Comparison of ENCODE assay signal across 8 mouse cellular contexts in the genomic region with DNA sequence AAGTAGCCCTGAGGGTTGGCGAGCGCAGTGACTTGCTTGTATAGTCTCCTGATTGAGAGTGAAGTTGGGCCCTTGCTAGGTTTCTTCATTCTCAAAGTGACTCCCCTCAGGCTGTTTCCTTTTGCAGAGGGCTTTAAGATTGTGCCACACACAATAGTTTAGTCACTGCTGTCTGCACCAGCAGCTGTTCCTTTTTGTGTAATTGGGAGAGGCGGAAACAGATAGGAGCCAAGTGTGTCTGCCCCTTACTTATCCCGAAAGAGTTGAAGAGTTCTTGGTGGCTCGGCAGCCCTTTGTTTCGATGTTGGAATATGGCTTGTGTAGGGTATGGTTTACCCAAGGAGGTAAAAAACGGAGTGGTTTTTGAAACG. TPM values are rescaled to one million over a fixed set of nuclear protein-coding genes. Genes with fewer than 3 reads are reported as not detected.
A peak's percentile ranks its signal among the peaks of the same experiment; 100 is the strongest.
DNase-seq lines count a peak whose midpoint lies in the region; ATAC-seq lines count a peak whose summit lies in the region.

No protein-coding gene starts in this region.

- DNase-seq in neural tube, embryonic 11.5 days (ENCODE audit: low spot score): no peak
- no peak for DNase-seq in neural tube, embryonic 10.5 days (ENCODE audit: extremely low spot score, low spot score)
- peak; percentile 42 for DNase-seq in embryo, embryonic 11 days
- no peak for DNase-seq in limb, embryonic 11.5 days (ENCODE audit: low spot score)
- no peak for DNase-seq in cerebellum, postnatal 10 days
- DNase-seq in cerebellum, adult 18-20 months: no peak

- H3K36me3 ChIP-seq in neural tube, embryonic 11.5 days (ENCODE audit: control insufficient read depth, insufficient read depth, low read length): no peaks in the 10 kb centered on the region
- no peaks in the 10 kb centered on the region for H3K36me3 ChIP-seq in heart, embryonic 12.5 days
- no peaks in the 10 kb centered on the region for H3K36me3 ChIP-seq in limb, embryonic 11.5 days (ENCODE audit: control insufficient read depth, insufficient read depth, low read length)
- H3K36me3 ChIP-seq in midbrain, embryonic 13.5 days: no peaks in the 10 kb centered on the region

- H3K4me2 ChIP-seq in neural tube, embryonic 11.5 days (ENCODE audit: low read depth): peak overlapping the region; percentile 84
- H3K4me2 ChIP-seq in heart, embryonic 12.5 days: peak overlapping the region; percentile 91
- peak overlapping the region; percentile 83 for H3K4me2 ChIP-seq in limb, embryonic 11.5 days (ENCODE audit: low read depth, severe bottlenecking)
- H3K4me2 ChIP-seq in midbrain, embryonic 13.5 days (replicated peaks): peak overlapping the region; percentile 96

- peak overlapping the region; percentile 98 for H3K4me3 ChIP-seq in neural tube, embryonic 11.5 days (ENCODE audit: low read depth, low read length)
- H3K4me3 ChIP-seq in heart, embryonic 12.5 days: peak overlapping the region; percentile 84
- H3K4me3 ChIP-seq in limb, embryonic 11.5 days (ENCODE audit: low read depth, low read length): peak overlapping the region; percentile 85
- peak overlapping the region; percentile 99 for H3K4me3 ChIP-seq in midbrain, embryonic 13.5 days (replicated peaks)

- H3K27me3 ChIP-seq in neural tube, embryonic 11.5 days (ENCODE audit: control insufficient read depth, insufficient read depth, low read length): no peaks in the 10 kb centered on the region
- H3K27me3 ChIP-seq in heart, embryonic 12.5 days (replicated peaks): no peaks in the 10 kb centered on the region
- no peaks in the 10 kb centered on the region for H3K27me3 ChIP-seq in limb, embryonic 11.5 days (ENCODE audit: control insufficient read depth, insufficient read depth, low read length)
- no peaks in the 10 kb centered on the region; the same call in 1 of the 2 replicates for H3K27me3 ChIP-seq in midbrain, embryonic 13.5 days

- ATAC-seq in neural tube, embryonic 11.5 days (ENCODE audit: insufficient read depth, low FRiP score, low TSS enrichment): no peak
- ATAC-seq in heart, embryonic 12.5 days (ENCODE audit: insufficient number of reproducible peaks, low FRiP score): no peak
- ATAC-seq in limb, embryonic 11.5 days (ENCODE audit: insufficient number of reproducible peaks, low FRiP score, low TSS enrichment, low read depth): no peak
- no peak for ATAC-seq in midbrain, embryonic 13.5 days

- WGBS in neural tube, embryonic 11.5 days: 3% methylated on average over 8 of the region's 8 CpGs
- 2% methylated on average over 8 of the region's 8 CpGs for WGBS in heart, embryonic 12.5 days
- 4% methylated on average over 8 of the region's 8 CpGs for WGBS in limb, embryonic 11.5 days
- 1% methylated on average over 8 of the region's 8 CpGs for WGBS in midbrain, embryonic 13.5 days

- H3K27ac ChIP-seq in neural tube, embryonic 11.5 days (ENCODE audit: low read depth, low read length): peak overlapping the region; percentile 94
- H3K27ac ChIP-seq in heart, embryonic 12.5 days (ENCODE audit: poor library complexity, severe bottlenecking): peak overlapping the region; percentile 88
- H3K27ac ChIP-seq in limb, embryonic 11.5 days (replicated peaks; ENCODE audit: low read depth, low read length): peak overlapping the region; percentile 84; the same call in 1 of the 2 replicates
- peak overlapping the region; percentile 88 for H3K27ac ChIP-seq in midbrain, embryonic 13.5 days

- peaks cover 10% of the 10 kb centered on the region; the same call in 1 of the 2 replicates for H3K4me1 ChIP-seq in neural tube, embryonic 11.5 days (ENCODE audit: control insufficient read depth, insufficient read depth, low read length)
- H3K4me1 ChIP-seq in heart, embryonic 12.5 days (replicated peaks): peaks cover 29% of the 10 kb centered on the region
- peaks cover 7% of the 10 kb centered on the region; the same call in 1 of the 2 replicates for H3K4me1 ChIP-seq in limb, embryonic 11.5 days (ENCODE audit: control insufficient read depth, insufficient read depth, low read length)
- H3K4me1 ChIP-seq in midbrain, embryonic 13.5 days (replicated peaks): peaks cover 50% of the 10 kb centered on the region

- no peaks in the 10 kb centered on the region for H3K9me3 ChIP-seq in neural tube, embryonic 11.5 days (ENCODE audit: control insufficient read depth, low read length)
- H3K9me3 ChIP-seq in heart, embryonic 12.5 days (replicated peaks): no peaks in the 10 kb centered on the region
- H3K9me3 ChIP-seq in limb, embryonic 11.5 days (ENCODE audit: control insufficient read depth, low read length): no peaks in the 10 kb centered on the region
- H3K9me3 ChIP-seq in midbrain, embryonic 13.5 days: no peaks in the 10 kb centered on the region

- peak overlapping the region; percentile 91 for H3K9ac ChIP-seq in neural tube, embryonic 11.5 days (ENCODE audit: low read length)
- H3K9ac ChIP-seq in heart, embryonic 12.5 days: peak overlapping the region; percentile 99
- H3K9ac ChIP-seq in limb, embryonic 11.5 days (ENCODE audit: low read length): peak overlapping the region; percentile 91
- H3K9ac ChIP-seq in midbrain, embryonic 13.5 days (replicated peaks): peak overlapping the region; percentile 95

RNA-seq across cellular contexts. Expression of gene Ubp1, which starts 1.4 kb away (rescaled TPM):
- polyA plus RNA-seq in neural tube, embryonic 11.5 days (2014; fragmentation: Nextera tagmentation; extraction: Ambion mirVana): 50.1 and 52.9 TPM in 2 replicates
- polyA plus RNA-seq in heart, embryonic 12.5 days (2016; fragmentation: Nextera tagmentation; extraction: Ambion mirVana): 33.6 and 34.3 TPM in 2 replicates
- polyA plus RNA-seq in limb, embryonic 11.5 days (2014; fragmentation: Nextera tagmentation; extraction: Ambion mirVana): 49.7 and 50.2 TPM in 2 replicates
- polyA plus RNA-seq in midbrain, embryonic 13.5 days (2015; fragmentation: Nextera tagmentation; extraction: Ambion mirVana): 32.5 and 37.6 TPM in 2 replicates
